Mouse (Mus musculus) G1E-ER4 (cell line): Measurements from ENCODE around the gene Dars. TPM values are rescaled to one million over a fixed set of nuclear protein-coding genes. Genes with fewer than 3 reads are reported as not detected.

Experiments used
- GATA1 ChIP-seq: IDR thresholded peaks from one replicate; pipeline ENCODE4 v1.8.0; 2012; ENCODE audit warnings: low read length, inconsistent platforms
- polyA plus RNA-seq: library from polyadenylated mRNA; stranded (reverse); fragments of >175 nt; gene quantifications from 2 replicates; pipeline ENCODE4 v1.2.3, GENCODE M21; 2012

Dars gene
- polyA plus RNA-seq, 1 experiment, result 261 TPM

GRCm38 (mm10) chr1:128439618-128440017 lies 22.4 kb upstream of the Dars start:
- TF ChIP-seq GATA1, result no peak

- TF ChIP-seq GATA1, result no peak
Measured at GRCm38 (mm10) chr1:128438526-128438925, 21.4 kb upstream of the Dars start.

GRCm38 (mm10) chr1:128437276-128437675 lies 20.1 kb upstream of the Dars start:
- TF ChIP-seq GATA1, result no peak

- no peak for TF ChIP-seq GATA1
Measured at GRCm38 (mm10) chr1:128436015-128436414, 18.8 kb upstream of the Dars start.

- TF ChIP-seq GATA1, result no peak
Measured at GRCm38 (mm10) chr1:128435551-128435950, 18.4 kb upstream of the Dars start.

- TF ChIP-seq GATA1, result no peak
Measured at GRCm38 (mm10) chr1:128424928-128425327, 7.8 kb upstream of the Dars start.

GRCm38 (mm10) chr1:128417533-128417888 lies 343 bp upstream of the Dars start:
- no peak for TF ChIP-seq GATA1

GRCm38 (mm10) chr1:128411141-128411540 lies 6.0 kb downstream of the Dars start:
- no peak for TF ChIP-seq GATA1

GRCm38 (mm10) chr1:128406846-128407245 lies 10.3 kb downstream of the Dars start:
- TF ChIP-seq GATA1, result no peak

- TF ChIP-seq GATA1, result no peak
Measured at GRCm38 (mm10) chr1:128405675-128406074, 11.5 kb downstream of the Dars start.

GRCm38 (mm10) chr1:128405041-128405481 lies 12.1 kb downstream of the Dars start:
- no peak for TF ChIP-seq GATA1

- TF ChIP-seq GATA1, result no peak
Measured at GRCm38 (mm10) chr1:128400926-128401325, 16.2 kb downstream of the Dars start.

- no peak for TF ChIP-seq GATA1
Measured at GRCm38 (mm10) chr1:128399941-128400915, 16.9 kb downstream of the Dars start.

GRCm38 (mm10) chr1:128398738-128399445 lies 18.3 kb downstream of the Dars start:
- TF ChIP-seq GATA1, result no peak

- TF ChIP-seq GATA1, result no peak
Measured at GRCm38 (mm10) chr1:128394657-128395056, 22.5 kb downstream of the Dars start.

GRCm38 (mm10) chr1:128392382-128392781 lies 24.8 kb downstream of the Dars start:
- no peak for TF ChIP-seq GATA1
